Mouse (Mus musculus) forelimb bud, embryonic 11.5 days (tissue): ENCODE measurements around the gene Ccdc107.
"Not testable (repeated sequence)": the region's sequence is repeated elsewhere in the genome, so short reads cannot be mapped to it uniquely, and the experiment has no call there.

ENCODE experiments used
- DNase-seq: peaks from one replicate; pipeline ENCODE4 v3.0.0-alpha.2; 2012; ENCODE audit warnings: low read depth, low spot score

Gene Ccdc107

GRCm38 (mm10) chr4:43485666-43486065 is 7.0 kb upstream of the Ccdc107 start:
- DNase-seq, result not testable (repeated sequence)

- no peak for DNase-seq
These were observed 3.1 kb upstream of the Ccdc107 start for GRCm38 (mm10) chr4:43489611-43490010.

DNA sequence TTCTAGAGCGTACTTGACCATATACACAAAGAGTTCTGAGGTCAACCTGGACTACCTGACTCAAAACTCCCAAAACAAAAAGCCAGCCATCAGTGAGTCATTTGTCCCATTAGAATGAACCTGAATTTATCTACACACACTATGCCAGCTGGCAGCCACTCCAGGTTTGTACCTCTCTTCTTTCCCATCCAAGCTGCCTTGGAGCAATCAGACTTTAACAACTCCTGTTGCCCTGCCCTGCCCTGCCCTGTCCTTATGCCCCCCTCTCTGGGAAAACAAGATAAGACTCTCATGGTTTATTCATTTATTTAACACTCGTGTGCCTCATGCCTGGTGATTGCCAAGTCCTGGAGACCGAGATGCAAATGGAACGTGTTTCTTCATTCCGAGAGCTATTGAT is 1.9 kb upstream of the Ccdc107 start:
- DNase-seq, result no peak

DNA sequence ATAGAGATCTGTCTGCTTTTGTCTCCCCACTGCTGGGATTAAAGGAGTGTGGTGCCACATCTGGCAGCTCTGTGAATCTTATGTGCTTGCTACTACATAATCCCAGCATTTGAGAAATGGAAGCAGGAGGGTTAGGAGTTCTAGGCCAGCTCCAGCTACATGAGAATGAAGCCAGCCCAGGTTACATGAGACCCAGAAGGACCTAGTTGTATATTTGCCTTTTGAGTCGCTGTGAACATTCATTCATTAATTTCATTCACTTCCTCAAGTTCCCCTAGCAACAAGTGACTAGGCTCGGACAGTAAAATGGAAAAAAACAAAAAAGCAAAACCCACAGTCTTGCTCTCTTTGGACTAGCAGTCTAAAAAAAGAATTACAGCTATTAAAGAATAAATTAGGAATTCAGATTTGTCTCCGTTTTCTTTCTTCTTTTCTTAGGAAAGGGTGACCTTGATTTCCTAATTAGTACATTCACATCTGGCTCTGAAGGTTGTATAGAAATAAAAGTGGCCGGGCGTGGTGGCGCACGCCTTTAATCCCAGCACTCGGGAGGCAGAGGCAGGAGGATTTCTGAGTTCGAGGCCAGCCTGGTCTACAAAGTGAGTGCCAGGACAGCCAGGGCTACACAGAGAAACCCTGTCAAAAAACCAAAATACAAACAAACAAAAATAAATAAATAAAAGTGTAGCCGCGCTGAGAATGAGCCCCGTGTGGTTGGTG is 439 bp upstream of the Ccdc107 start:
- no peak for DNase-seq

GRCm38 (mm10) chr4:43493186-43493845 is 616 bp downstream of the Ccdc107 start:
- DNase-seq, result peak; percentile 97

DNA sequence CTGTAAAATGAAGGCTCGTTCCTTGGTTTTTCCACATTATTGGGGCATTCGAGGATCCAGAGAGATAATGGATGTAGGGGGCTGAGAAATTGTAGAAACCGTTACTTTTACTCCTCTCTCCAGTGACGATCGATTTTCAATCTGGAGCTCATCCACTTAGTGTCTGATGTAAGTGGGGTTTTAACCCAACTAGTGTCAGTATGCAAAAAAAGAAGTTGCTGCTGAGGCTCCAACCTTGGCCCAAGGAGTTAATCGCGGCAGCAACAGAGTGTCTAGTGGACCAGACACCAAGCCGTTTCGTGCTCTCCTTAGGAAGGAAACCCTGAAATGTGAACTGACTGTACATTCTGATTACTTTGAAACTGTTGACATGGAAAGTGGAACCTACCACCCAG is 1.1 kb downstream of the Ccdc107 start:
- DNase-seq, result no peak

DNA sequence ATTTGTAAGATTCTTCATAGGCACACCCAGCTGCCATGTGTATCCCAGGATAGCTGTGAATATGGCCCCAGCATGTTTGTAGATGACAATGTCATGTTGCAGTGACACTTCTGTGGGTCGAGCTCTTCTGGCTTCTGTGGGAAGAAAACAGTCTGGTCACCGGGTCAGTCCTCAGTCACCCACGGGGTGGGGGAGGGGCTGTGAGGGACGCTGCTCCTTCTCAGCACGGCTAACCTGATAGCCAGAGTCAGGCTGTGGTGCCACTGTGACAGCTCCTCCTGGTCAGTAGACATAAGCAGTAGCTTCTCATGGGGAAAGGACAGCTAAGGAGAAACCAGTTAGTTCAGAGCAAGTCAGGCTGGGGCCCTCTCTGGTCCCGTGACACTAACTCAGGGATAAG is 3.9 kb downstream of the Ccdc107 start:
- DNase-seq, result no peak

- no peak for DNase-seq
These were observed 4.7 kb downstream of the Ccdc107 start for GRCm38 (mm10) chr4:43497405-43497804.

- DNase-seq, result no peak
These were observed 5.2 kb downstream of the Ccdc107 start for GRCm38 (mm10) chr4:43497946-43498345.

DNA sequence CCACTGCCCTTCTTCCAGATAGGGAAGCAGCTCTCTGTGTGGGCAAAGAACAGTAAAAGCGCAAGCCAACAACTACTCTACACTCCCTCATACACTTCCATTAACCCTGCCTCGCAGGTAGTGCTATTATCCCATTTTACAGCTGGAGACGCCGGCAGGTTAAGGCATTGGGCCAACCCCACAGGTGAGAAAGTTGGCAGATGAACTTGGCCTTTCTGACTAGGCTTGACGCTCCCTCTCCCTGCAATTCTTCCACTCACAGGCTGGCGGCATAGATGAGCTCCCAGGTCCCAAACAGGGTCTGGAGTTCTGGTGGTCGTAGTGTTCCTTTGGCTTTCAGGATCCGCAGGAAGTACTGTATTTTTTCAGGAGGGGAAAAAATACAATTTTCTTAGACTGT is 6.3 kb downstream of the Ccdc107 start:
- peak; percentile 53 for DNase-seq

GRCm38 (mm10) chr4:43499407-43500333 is 7.0 kb downstream of the Ccdc107 start, which contains the start of gene Arhgef39:
TSS of gene Arhgef39 (minus strand) at chr4:43499695.
- peak; percentile 84 for DNase-seq

DNA sequence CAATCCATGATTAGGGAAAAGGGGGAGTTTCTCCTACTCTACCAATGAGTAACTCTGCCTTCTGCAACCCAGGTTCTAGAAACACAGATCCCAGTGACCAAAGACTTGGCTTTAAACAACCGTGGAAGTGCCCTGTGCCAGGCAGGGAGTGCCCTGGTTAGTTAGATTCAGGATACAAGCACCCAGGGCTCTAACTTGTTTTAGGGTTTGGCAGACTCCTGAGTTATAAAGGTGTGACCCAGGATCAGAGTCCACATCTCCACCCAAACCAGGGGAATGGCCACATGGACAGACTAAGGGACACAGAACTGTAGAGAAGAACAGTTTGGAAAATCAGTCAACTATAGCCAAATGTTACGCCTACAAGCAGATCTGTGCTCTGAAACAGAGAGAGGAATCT is 10.3 kb downstream of the Ccdc107 start:
- DNase-seq, result no peak

DNA sequence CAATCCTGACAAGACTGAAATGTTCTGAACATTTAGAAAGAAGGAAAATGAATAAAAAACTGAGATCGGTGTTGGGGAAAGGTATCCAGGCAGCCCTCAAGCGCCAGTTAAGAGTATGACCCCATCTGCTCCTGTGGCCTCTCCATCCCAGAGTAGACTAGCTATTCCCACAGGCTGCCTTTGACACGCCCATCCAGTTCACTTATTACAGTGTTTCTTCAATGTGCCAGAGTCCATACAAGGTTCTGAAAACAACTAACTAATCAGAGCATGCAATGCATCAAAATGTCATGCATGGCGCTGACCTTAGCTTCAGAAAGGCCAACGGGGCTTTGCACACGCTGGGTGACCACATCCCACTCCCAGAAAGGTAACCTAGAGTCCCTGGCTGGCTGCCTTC is 10.8 kb downstream of the Ccdc107 start:
- no peak for DNase-seq

DNA sequence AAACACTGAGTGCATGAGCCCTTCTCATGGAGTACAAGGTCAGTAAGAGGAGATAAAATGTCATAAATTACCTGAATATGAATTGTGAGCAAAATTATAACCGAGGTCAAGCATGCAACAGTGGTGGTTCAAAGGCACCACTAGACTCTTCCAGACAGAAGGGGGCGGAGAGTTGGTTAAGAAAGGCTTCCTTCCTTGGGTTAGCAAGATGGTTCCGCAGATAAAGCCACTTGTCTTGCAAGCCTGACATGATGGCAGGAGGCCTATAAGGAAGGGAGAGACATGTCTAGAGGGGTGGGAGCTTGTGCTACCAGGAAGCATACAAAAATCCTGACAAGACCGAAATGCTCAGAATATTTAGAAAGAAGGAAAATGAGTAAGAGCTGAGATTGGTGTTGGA is 11.6 kb downstream of the Ccdc107 start:
- no peak for DNase-seq

DNA sequence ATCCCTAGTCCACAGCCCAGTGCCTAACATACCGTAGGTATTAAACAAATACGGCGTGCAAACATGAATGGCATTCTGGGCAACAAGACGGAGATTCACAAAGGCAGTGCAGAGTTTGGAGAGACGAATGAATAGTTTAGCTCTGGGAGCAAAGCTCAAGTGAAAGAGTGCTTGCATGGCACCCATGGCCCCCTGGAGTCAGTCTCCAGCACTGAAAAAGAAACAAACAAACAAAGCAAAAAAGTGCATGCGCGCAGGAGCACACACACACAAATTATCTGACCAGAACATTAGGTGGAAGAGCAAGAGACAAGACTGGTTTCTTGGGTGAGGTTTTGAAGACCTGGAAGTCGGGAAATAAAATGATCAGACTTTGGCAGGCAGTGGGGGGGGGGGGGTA is 13.4 kb downstream of the Ccdc107 start:
- DNase-seq, result no peak

GRCm38 (mm10) chr4:43506536-43507185 is 14.0 kb downstream of the Ccdc107 start, which contains the start of gene Car9:
TSS of gene Car9 (plus strand) at chr4:43506966.
- no peak for DNase-seq

DNA sequence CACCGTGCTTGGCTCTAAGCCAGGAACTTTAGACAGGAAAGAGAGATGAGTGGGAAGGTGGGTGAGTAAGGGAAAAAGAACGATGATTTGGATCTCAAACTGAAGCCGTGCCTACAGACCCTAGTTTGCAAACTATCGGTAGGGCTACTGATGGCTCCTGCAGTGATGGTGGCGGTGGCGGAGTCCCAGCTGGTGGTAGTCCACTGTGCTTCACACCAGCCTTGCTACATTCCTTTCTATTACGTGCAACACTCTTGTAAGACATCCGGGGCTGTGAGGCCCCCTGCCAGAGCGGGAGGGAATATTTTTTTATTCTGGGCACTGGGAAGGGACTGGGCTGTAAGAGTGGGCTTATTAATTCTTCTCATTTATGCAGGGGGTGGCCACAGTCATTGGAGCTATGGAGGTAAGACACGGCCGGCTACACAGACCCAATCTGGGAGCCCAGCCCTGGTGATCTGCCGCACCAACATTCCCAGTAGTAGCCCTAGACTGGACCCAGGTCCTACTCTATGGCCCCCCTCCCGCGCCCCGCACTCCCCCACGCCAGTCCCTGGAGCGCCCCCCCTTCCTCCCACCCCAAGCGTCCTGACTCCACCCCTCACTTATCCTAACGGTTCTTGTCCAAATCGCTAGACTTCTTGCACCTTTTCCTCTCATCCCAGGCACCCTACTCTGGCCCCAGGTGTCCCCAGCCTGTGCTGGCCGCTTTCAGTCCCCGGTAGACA is 15.4 kb downstream of the Ccdc107 start:
- DNase-seq, result no peak

- DNase-seq, result peak; percentile 55
These were observed 15.9 kb downstream of the Ccdc107 start for GRCm38 (mm10) chr4:43508666-43508997.

GRCm38 (mm10) chr4:43509109-43509508 is 16.4 kb downstream of the Ccdc107 start:
- no peak for DNase-seq

DNA sequence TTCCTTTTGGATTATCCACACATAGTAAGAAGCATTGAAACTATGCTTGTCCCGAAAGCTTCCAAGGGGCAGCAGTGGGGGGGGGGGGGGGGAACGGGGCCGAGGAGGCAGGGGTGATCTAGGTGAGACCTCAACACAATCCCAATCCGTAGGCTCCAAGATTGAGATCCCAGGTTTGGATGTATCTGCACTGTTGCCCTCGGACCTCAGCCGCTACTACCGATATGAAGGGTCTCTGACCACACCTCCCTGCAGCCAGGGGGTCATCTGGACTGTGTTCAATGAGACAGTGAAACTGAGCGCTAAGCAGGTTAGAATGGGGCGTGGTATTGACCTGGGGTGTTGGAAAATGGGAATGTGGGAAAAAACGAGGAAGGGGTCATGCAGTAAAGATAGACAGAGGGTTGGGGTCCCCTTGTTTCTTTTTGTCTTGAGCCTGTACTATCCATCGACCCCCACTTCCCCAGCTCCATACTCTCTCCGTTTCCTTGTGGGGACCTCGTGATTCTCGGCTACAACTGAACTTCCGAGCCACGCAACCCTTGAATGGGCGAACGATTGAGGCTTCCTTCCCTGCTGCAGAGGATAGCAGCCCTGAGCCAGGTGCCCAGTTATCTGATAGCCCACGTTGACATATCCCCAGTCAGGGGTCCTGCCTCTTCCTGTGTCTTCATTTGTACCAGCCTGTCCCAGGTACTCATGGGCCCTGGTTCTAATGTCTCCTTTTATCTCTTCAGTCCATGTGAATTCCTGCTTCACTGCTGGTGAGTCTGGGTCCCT is 19.2 kb downstream of the Ccdc107 start:
- DNase-seq, result no peak
